Mouse (Mus musculus): Measurements from ENCODE around the gene Atrip. TPM values are rescaled to one million over a fixed set of nuclear protein-coding genes. Genes with fewer than 3 reads are reported as not detected.

Gene Atrip
- total RNA-seq, 2 experiments from 2014 or later, result 16.3 to 18.3 TPM

- peak; percentile 90 to 93 for DNase-seq
These were observed 35.6 kb downstream of the Atrip start, which contains the start of gene Shisa5 for GRCm38 (mm10) chr9:109038086-109038895. TSS of gene Shisa5 (plus strand) at chr9:109038565.

GRCm38 (mm10) chr9:109032435-109032834, 41.5 kb downstream of the Atrip start:
- DNase-seq, result no peak

GRCm38 (mm10) chr9:109031686-109032085, 42.2 kb downstream of the Atrip start:
- no peak for DNase-seq

- DNase-seq, result no peak
These were observed 42.9 kb downstream of the Atrip start for GRCm38 (mm10) chr9:109031001-109031400.

- no peak for DNase-seq
These were observed 43.6 kb downstream of the Atrip start for GRCm38 (mm10) chr9:109030312-109030711.

GRCm38 (mm10) chr9:109028919-109029318, 45.0 kb downstream of the Atrip start:
- no peak for DNase-seq

- no peak for DNase-seq
These were observed 45.5 kb downstream of the Atrip start for GRCm38 (mm10) chr9:109028421-109028820.

- DNase-seq, result no peak
These were observed 46.4 kb downstream of the Atrip start for GRCm38 (mm10) chr9:109027521-109027920.

- DNase-seq, result no peak
These were observed 50.8 kb downstream of the Atrip start for GRCm38 (mm10) chr9:109022866-109023685.

GRCm38 (mm10) chr9:109021428-109021827, 52.5 kb downstream of the Atrip start:
- no peak for DNase-seq

GRCm38 (mm10) chr9:109016973-109017604, 56.8 kb downstream of the Atrip start:
- DNase-seq, result no peak

GRCm38 (mm10) chr9:109015397-109015796, 58.5 kb downstream of the Atrip start:
- DNase-seq, result no peak

- no peak for DNase-seq
These were observed 63.6 kb downstream of the Atrip start for GRCm38 (mm10) chr9:109010316-109010690.

- peak in 1 of 2 experiments; percentile 45 for DNase-seq
These were observed 64.1 kb downstream of the Atrip start for GRCm38 (mm10) chr9:109009636-109010315.

GRCm38 (mm10) chr9:109008994-109009635, 64.8 kb downstream of the Atrip start:
- no peak for DNase-seq

- DNase-seq, result no peak
These were observed 65.8 kb downstream of the Atrip start for GRCm38 (mm10) chr9:109008081-109008480.

Other genes starting within 250 kb of the Atrip start
- gene Celsr3, start 247.8 kb downstream of the Atrip start, total RNA-seq (2021), result 1 to 10 TPM; 3.0 to 5.8 TPM
- 10 to 100 TPM in 1 of 2 experiments, 1 to 10 TPM in 1; 8.5 to 10.9 TPM for gene Slc26a6, start 220.8 kb downstream of the Atrip start, total RNA-seq (2021)
- gene Tmem89, start 159.5 kb downstream of the Atrip start, total RNA-seq (2021), result not detected
- 100 to 1,000 TPM; 632 to 663 TPM for gene Uqcrc1, start 137.5 kb downstream of the Atrip start, total RNA-seq (2021)
- 1 to 10 TPM; 3.9 to 6.0 TPM for gene Col7a1, start 120.5 kb downstream of the Atrip start, total RNA-seq (2021)
- 1 to 10 TPM in 1 of 2 experiments, not detected in 1; 1.1 TPM for gene Ucn2, start 88.1 kb downstream of the Atrip start, total RNA-seq (2021)
- 10 to 100 TPM in 1 of 2 experiments, 1 to 10 TPM in 1; 4.8 to 13.2 TPM for gene Pfkfb4, start 82.3 kb downstream of the Atrip start, total RNA-seq (2021)
- 100 to 1,000 TPM; 122 to 128 TPM for gene Shisa5, start 35.6 kb downstream of the Atrip start, total RNA-seq (2021)
- gene Trex1, start 14.4 kb downstream of the Atrip start, total RNA-seq (2021), result 10 to 100 TPM; 19.7 to 23.4 TPM
- 10 to 100 TPM; 15.6 to 20.1 TPM for gene Ccdc51, start 8.4 kb upstream of the Atrip start, total RNA-seq (2021)
- 100 to 1,000 TPM; 384 to 426 TPM for gene Tma7, start 8.5 kb upstream of the Atrip start, total RNA-seq (2021)
- gene Plxnb1, start 21.3 kb upstream of the Atrip start, total RNA-seq (2021), result 100 to 1,000 TPM in 1 of 2 experiments, 10 to 100 TPM in 1; 82.7 to 123 TPM
- gene Fbxw21, start 87.9 kb upstream of the Atrip start, total RNA-seq (2021), result not detected
- gene Fbxw13, start 121.9 kb upstream of the Atrip start, total RNA-seq (2021), result not detected
- gene Fbxw20, start 160.6 kb upstream of the Atrip start, total RNA-seq (2021), result not detected
- not detected for gene Fbxw14, start 213.6 kb upstream of the Atrip start, total RNA-seq (2021)